Mouse (Mus musculus): ENCODE results near the gene Gtf2a2. TPM values are rescaled to one million over a fixed set of nuclear protein-coding genes. Genes with fewer than 3 reads are reported as not detected.
A peak's percentile ranks its signal among the peaks of the same experiment; 100 is the strongest.

Gene Gtf2a2
- polyA plus RNA-seq, 1 experiment from 2014 or later, result 196 TPM

DNA sequence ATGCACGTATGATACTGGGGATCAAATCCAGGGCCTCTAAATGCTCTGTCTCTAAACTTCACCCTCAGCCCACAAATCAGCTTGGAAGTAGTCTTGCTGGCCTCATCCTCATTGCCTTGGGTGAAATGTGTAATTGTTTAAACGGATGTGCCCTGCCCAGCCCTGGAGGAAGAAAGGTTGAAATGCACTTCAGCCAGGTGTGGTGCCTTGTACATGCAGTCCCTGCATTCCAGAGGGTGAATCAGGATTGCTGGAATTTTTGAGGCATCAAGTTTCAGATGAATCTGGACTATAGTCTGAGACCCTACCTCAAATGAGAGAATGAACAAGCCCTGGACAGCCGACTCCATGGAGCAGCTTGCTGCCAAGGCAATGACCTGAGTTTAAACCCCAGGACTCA lies 35.5 kb downstream of the Gtf2a2 start:
- Histone ChIP-seq H3K36me3 (replicated peaks) (no peaks in the 10 kb centered on the region), H3K27me3 (replicated peaks; ENCODE audit: low read depth, poor library complexity, severe bottlenecking) (no peaks in the 10 kb centered on the region), H3K27ac (replicated peaks) (no peak overlapping the region; the same call in 1 of the 2 replicates), H3K4me1 (peaks cover 30% of the 10 kb centered on the region), H3K9me3 (no peaks in the 10 kb centered on the region), H3K4me3 (no peak overlapping the region)
- DNase-seq (ENCODE audit: low spot score), result peak; percentile 29
- WGBS, result 47% methylated on average over 3 of the region's 3 CpGs

DNA sequence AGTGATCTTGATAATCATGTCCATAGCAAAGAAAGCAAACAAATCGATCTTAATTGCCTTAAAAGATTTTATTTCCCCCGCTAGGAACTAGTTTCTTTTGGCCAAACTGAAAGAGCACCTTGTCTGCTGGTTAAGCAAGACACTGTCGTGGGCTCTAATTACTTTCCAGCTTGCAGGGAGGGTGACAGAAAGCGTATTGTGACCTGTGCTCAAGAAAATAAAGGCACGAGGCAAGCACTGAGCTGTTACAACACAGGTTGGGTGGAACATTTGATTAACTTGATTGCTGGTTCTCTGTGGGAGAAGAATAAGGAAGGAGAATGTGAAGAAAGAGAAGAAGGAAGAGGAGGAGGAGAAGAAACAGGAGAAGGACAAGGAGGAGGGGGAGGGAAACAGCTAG lies 35.9 kb downstream of the Gtf2a2 start:
- peaks cover 30% of the 10 kb centered on the region for H3K4me1 ChIP-seq
- WGBS, result 34% methylated on average over 5 of the region's 5 CpGs
- H3K27ac ChIP-seq (replicated peaks), result peak overlapping the region; percentile 55
- DNase-seq (ENCODE audit: low spot score), result no peak
- H3K27me3 ChIP-seq (replicated peaks; ENCODE audit: low read depth, poor library complexity, severe bottlenecking), result no peaks in the 10 kb centered on the region
- no peaks in the 10 kb centered on the region for H3K36me3 ChIP-seq (replicated peaks)
- H3K4me3 ChIP-seq, result 0 out of 2 replicates have a peak overlapping the region, but pooled peaks have one; percentile 15
- H3K9me3 ChIP-seq, result no peaks in the 10 kb centered on the region

DNA sequence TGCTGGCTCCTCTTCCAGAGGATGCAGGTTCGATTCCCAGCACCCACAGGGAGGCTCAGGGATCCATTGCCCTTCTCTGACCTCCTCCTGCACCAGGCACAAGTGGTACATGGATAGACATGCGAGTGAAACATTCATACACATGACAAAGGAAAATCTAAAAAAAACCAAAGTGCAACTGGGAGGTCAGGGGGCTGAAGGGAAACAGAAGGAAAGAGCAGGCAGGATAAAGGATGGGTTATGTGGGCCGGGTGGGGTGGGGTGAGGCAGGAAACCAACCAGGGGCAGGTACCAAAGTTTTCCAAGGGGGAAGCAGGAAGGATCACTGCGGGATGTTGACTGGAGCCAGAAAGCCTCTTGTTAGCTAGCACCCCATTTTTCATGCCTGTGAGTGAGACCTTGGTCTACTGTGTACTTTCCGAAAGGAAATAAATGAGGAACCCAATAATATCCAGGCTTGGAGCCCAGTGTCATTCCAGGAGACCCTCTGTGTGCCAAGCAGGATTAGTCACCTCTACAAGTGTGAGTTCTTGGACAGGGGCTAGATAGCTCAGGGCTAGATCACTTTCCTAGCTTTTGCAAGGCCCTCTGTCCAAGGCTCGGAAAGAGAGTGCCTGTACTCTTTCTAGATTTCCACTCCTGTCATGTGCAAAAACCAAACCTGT lies 36.5 kb downstream of the Gtf2a2 start:
- peak overlapping the region; percentile 55 for H3K27ac ChIP-seq (replicated peaks)
- peaks cover 30% of the 10 kb centered on the region for H3K4me1 ChIP-seq
- 0 out of 2 replicates have a peak overlapping the region, but pooled peaks have one; percentile 15 for H3K4me3 ChIP-seq
- H3K36me3 ChIP-seq (replicated peaks), result no peaks in the 10 kb centered on the region
- H3K27me3 ChIP-seq (replicated peaks; ENCODE audit: low read depth, poor library complexity, severe bottlenecking), result no peaks in the 10 kb centered on the region
- H3K9me3 ChIP-seq, result no peaks in the 10 kb centered on the region
- DNase-seq (ENCODE audit: low spot score), result no peak
- 56% methylated on average over 6 of the region's 6 CpGs for WGBS

DNA sequence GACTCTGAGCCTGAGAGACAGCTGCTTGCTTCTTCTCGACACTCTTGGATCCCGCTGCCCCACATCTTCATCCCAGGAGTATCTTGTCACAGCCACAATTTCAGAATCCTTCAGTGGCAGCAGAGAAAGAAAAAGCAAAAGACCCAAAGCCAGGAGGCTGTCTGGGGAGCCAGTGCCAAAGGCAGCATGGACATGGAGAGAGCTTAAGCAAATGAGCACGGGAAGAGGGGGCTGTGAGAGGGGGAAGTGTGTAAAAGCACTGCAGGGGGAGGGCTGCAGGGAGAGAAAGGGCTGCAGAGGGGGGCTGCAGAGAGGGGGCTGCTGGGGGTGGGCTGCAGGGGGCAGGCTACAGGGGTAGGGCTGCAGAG lies 37.0 kb downstream of the Gtf2a2 start:
- Histone ChIP-seq H3K27ac (replicated peaks) (peak overlapping the region; percentile 55), H3K4me1 (peaks cover 30% of the 10 kb centered on the region), H3K4me3 (no peak overlapping the region), H3K36me3 (replicated peaks) (no peaks in the 10 kb centered on the region), H3K9me3 (no peaks in the 10 kb centered on the region), H3K27me3 (replicated peaks; ENCODE audit: low read depth, poor library complexity, severe bottlenecking) (no peaks in the 10 kb centered on the region)
- WGBS, result 26% methylated on average over 3 of the region's 3 CpGs
- DNase-seq (ENCODE audit: low spot score), result peak; percentile 27

DNA sequence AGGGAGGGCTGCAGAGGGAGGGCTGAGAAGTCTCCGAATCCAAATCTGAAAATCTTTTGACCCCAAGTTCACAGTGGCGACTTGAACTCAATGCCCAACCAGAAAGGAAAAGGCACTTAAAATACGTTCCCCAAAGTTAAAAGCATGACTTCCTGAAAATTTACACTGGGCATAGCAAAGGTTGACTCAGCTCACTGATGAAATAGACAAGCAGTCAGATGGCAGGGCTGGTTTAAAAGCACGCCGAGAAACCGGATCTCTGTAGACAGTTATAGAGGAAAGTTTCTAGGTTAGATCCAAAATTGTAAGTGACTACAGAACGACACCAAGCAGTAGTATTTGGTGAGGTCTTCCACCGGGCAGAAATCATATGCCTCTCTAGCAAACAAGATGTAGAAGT lies 37.5 kb downstream of the Gtf2a2 start:
- Histone ChIP-seq H3K27me3 (replicated peaks; ENCODE audit: low read depth, poor library complexity, severe bottlenecking) (no peaks in the 10 kb centered on the region), H3K36me3 (replicated peaks) (no peaks in the 10 kb centered on the region), H3K9me3 (no peaks in the 10 kb centered on the region), H3K4me3 (no peak overlapping the region), H3K4me1 (peaks cover 30% of the 10 kb centered on the region), H3K27ac (replicated peaks) (peak overlapping the region; percentile 55; the same call in 1 of the 2 replicates)
- 41% methylated on average over 8 of the region's 8 CpGs for WGBS
- DNase-seq (ENCODE audit: low spot score), result no peak

DNA sequence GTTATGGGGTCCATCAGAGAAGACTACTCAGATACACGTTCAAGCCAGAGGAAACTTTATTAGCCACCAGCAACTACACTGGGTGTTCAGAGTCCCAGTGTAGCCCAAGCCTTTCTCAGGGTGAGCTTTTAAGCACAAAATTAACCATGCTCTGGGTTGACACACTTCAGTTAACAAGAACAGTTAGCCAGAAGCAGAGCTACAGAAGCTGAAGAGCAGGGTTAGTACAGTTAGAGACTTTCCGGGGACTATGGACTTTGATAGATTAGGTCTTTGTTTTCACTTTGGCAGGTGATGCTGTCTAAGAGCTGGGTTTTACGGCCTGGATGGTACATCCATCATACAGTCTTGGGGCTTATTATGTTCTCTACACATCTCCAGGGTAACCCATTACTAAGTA lies 40.4 kb downstream of the Gtf2a2 start:
- Histone ChIP-seq H3K27ac (replicated peaks) (no peak overlapping the region), H3K36me3 (replicated peaks) (no peaks in the 10 kb centered on the region), H3K9me3 (no peaks in the 10 kb centered on the region), H3K27me3 (replicated peaks; ENCODE audit: low read depth, poor library complexity, severe bottlenecking) (no peaks in the 10 kb centered on the region), H3K4me3 (no peak overlapping the region), H3K4me1 (peaks cover 28% of the 10 kb centered on the region)
- DNase-seq (ENCODE audit: low spot score), result no peak
- WGBS, result 85% methylated on average over 3 of the region's 3 CpGs

DNA sequence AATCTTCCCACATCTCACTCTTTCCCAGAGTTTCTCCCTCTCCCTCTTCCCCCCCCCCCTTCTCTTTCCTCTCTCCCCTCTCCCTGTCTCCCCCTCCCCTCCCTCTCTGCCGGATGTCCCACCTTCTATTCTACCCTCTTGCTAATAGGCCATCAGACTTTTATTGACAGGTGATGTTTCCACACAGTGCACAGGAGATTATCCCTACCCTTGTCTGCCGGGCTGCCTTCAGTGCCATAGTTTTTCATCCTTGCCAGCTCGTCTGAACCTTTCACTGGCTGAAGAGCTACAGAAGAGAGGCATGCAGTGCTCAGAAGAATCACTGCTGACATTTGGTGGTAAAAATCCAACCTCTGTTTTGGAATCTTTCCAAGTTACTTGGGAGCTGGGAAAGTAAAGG lies 41.1 kb downstream of the Gtf2a2 start:
- H3K4me3 ChIP-seq, result no peak overlapping the region
- H3K27me3 ChIP-seq (replicated peaks; ENCODE audit: low read depth, poor library complexity, severe bottlenecking), result no peaks in the 10 kb centered on the region
- DNase-seq (ENCODE audit: low spot score), result no peak
- no peaks in the 10 kb centered on the region for H3K36me3 ChIP-seq (replicated peaks)
- no peak overlapping the region for H3K27ac ChIP-seq (replicated peaks)
- 61% methylated on average over 3 of the region's 3 CpGs for WGBS
- no peaks in the 10 kb centered on the region for H3K9me3 ChIP-seq
- H3K4me1 ChIP-seq, result peaks cover 21% of the 10 kb centered on the region

DNA sequence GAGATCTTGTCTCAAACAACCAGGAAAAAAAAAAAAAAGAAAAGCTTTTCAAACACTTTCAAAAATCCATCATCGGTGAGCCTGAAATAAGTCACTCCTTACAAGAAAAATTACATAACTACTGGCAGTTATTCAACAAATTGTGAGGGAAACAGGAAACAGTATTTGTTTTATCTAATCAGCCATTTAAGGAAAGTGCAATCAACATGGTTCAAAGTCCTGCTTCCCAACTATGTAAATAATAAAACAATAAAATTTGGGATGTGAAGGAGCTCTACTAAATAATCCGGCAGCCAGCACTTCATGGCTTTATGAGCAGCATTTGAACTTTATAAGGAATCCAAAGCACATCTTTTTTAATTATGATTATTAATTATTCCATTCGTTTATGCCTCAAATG lies 49.7 kb downstream of the Gtf2a2 start:
- no peaks in the 10 kb centered on the region for H3K36me3 ChIP-seq (replicated peaks)
- WGBS, result 90% methylated on average over 3 of the region's 3 CpGs
- H3K9me3 ChIP-seq, result no peaks in the 10 kb centered on the region
- H3K27ac ChIP-seq (replicated peaks), result no peak overlapping the region
- no peaks in the 10 kb centered on the region for H3K4me1 ChIP-seq
- no peaks in the 10 kb centered on the region for H3K27me3 ChIP-seq (replicated peaks; ENCODE audit: low read depth, poor library complexity, severe bottlenecking)
- DNase-seq (ENCODE audit: low spot score), result no peak
- H3K4me3 ChIP-seq, result no peak overlapping the region

DNA sequence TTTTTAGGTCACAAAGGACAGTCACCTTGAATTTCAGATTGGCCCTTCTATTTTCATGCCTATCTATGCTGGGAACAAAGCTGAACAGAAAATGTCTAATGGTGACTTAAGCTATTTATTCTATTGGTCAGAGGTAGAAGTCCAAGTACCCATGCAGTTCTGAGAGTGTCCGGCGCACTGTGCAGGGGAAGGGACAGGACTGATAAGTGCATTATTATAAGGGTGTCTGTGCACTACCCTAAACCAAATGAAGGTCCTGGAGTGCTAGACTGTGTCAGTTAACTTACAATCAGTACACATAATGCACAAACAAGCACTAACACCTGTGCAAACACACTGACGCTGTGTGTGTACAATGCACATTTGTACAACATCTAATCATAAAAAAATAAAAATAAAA lies 55.1 kb downstream of the Gtf2a2 start:
- no peak overlapping the region for H3K4me3 ChIP-seq
- H3K4me1 ChIP-seq, result no peaks in the 10 kb centered on the region
- H3K36me3 ChIP-seq (replicated peaks), result no peaks in the 10 kb centered on the region
- WGBS, result 89% methylated on average over 3 of the region's 3 CpGs
- no peaks in the 10 kb centered on the region for H3K27me3 ChIP-seq (replicated peaks; ENCODE audit: low read depth, poor library complexity, severe bottlenecking)
- no peak for DNase-seq (ENCODE audit: low spot score)
- H3K27ac ChIP-seq (replicated peaks), result no peak overlapping the region
- no peaks in the 10 kb centered on the region for H3K9me3 ChIP-seq

DNA sequence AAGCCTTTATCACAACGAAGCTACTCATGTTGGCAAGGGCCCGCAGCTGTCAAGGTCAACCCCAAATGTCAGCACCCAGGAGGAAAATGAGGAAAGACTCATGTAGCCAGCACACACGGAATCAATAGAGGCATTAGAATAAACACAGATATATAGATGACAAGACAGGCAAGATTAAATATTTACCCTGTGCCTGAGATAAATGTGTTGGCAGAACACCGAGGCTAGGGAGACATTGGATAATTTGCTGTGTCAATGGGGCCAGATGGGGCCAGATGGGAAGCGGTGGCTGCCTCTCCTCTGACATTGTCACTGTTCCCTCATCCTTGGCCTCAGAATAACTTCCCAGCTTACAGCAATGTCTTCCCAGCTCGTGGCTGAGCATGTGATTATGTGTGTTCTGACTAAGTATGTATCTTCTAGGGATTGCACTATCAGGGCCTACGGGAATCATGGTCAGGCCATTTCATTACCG lies 57.6 kb downstream of the Gtf2a2 start:
- H3K27me3 ChIP-seq (replicated peaks; ENCODE audit: low read depth, poor library complexity, severe bottlenecking), result no peaks in the 10 kb centered on the region
- DNase-seq (ENCODE audit: low spot score), result no peak
- peaks cover 2% of the 10 kb centered on the region; the same call in 1 of the 2 replicates for H3K4me1 ChIP-seq
- WGBS, result 75% methylated on average over 8 of the region's 8 CpGs
- no peak overlapping the region for H3K4me3 ChIP-seq
- H3K9me3 ChIP-seq, result no peaks in the 10 kb centered on the region
- H3K27ac ChIP-seq (replicated peaks), result no peak overlapping the region
- no peaks in the 10 kb centered on the region for H3K36me3 ChIP-seq (replicated peaks)

DNA sequence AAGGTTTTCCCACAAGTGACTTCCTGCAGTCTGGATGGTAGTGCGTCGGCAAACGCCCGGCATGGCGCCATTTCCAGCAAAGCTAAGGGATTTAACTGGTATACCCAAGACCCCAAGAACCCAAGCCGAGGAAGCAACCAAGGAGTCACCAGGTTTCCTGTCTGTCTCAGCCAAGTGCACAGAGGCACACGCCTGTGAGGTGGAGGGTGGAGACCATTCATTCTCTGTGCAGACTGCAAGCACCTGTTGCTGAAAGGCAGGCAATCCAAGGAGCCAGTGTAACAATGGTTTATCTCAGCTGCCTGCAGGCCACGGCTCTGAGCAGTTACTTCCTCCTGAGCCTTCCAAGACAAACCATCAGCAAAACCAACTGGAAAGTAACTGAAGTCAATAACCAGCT lies 60.0 kb downstream of the Gtf2a2 start:
- Histone ChIP-seq H3K9me3 (no peaks in the 10 kb centered on the region), H3K27ac (replicated peaks) (no peak overlapping the region), H3K36me3 (replicated peaks) (no peaks in the 10 kb centered on the region), H3K4me3 (no peak overlapping the region), H3K4me1 (peaks cover 3% of the 10 kb centered on the region; the same call in 1 of the 2 replicates), H3K27me3 (replicated peaks; ENCODE audit: low read depth, poor library complexity, severe bottlenecking) (no peaks in the 10 kb centered on the region)
- 84% methylated on average over 8 of the region's 8 CpGs for WGBS
- no peak for DNase-seq (ENCODE audit: low spot score)
